Mouse (Mus musculus): ENCODE results near the gene Siah3.

DNA sequence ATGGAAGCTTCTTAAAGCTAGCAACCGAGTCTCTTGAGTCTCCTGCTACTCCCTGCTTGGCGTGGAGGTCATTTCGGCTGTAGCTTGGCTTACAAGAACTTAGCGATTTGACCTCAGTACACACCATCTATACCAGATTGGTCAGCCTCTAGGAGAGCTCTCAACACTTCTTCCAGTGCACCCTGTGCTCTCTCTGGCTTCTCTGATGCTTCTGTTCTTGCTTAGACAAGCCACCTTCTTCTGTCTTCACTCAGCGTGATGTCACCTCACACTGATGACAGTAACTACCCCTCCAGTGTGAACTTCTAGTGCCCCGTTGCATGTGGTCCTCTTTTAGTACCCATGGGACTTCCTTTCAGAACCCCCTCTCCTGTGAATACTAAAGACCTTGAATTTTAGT lies 63.1 kb downstream of the Siah3 start:
- no peak for TF ChIP-seq CTCF (IDR thresholded peaks at IDR 0.05; ENCODE audit: control insufficient read depth, insufficient read depth, insufficient read length)
- TF ChIP-seq FOSL1 (IDR thresholded peaks at IDR 0.05; ENCODE audit: insufficient read depth, low read length, poor library complexity, severe bottlenecking): no peak
- TF ChIP-seq CEBPB (IDR thresholded peaks at IDR 0.05; ENCODE audit: low read depth): no peak
